Mouse (Mus musculus) naive thymus-derived CD4-positive, alpha-beta T cell, adult 2 months (primary cell): Measurements from ENCODE around the gene Ect2.

Source experiments
- DNase-seq: peaks from one replicate; pipeline ENCODE4 v3.0.0-alpha.2; 2011; ENCODE audit warnings: low read depth

Ect2 gene

GRCm38 (mm10) chr3:27067206-27067605, 86.5 kb downstream of the Ect2 start:
- peak; percentile 59 for DNase-seq

DNA sequence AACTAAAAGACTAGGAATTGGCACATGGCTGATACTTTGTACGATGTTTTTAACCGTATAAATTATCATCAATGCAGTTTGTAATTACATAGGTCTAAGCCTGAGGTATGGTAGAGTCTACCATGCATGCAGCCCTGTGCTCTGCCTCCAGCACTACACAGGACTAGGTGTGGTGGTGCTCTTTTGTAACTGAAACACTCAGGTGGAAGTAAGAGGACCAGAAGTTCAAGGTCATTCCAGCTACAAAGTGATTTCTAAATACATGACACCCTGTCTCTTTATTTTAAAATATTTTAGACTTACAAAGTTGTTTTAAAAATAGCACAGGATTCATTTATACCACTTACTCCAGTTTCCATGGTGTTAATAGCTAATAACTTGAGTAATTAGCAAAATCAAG, 88.8 kb downstream of the Ect2 start:
- no peak for DNase-seq

DNA sequence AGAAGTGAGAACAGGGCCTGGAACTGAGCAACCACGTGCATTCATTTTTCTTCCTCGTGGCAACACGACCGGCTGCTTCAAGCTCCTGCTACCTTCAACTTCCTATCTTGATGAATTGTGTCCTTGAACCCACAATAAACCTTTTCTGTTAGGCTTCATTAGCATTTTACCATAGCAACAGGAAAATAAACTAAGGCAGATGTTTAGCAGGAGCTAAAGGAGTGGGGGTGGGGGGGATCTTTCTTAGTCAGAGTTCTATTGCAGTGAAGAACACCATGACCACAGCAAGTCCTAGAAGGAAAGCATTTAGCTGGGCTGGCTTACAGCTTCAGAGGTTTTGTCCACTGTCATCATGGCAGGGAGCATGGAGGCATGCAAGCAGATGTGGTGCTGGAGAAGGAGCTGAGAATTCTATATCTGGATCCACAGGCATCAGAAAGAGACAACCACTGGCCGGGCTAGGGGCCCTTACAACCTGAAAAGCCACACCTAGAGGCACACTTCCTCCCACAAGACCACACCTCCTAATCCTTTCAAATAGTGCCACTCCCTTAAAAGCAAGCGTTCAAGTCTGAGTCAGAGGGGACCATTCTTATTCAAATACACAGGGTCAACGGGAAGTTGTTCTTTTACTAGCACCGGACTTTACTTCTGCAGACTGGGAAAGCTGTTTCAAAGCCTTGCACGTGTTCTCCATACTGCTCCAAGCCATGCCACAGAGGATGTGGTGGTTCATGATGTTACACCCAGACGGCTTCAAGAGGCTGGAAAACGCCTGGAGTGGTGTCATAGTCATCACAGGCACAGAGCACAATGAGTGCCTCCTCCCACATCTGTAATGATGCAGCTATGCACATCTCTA, 90.0 kb downstream of the Ect2 start:
- no peak for DNase-seq

GRCm38 (mm10) chr3:27060441-27060840, 93.2 kb downstream of the Ect2 start:
- no peak for DNase-seq

GRCm38 (mm10) chr3:27059529-27060322, 94.0 kb downstream of the Ect2 start:
- no peak for DNase-seq

GRCm38 (mm10) chr3:27055471-27055870, 98.2 kb downstream of the Ect2 start:
- DNase-seq = no peak

- DNase-seq = no peak
These were observed 98.9 kb downstream of the Ect2 start for GRCm38 (mm10) chr3:27054766-27055165.
